Mouse (Mus musculus): ENCODE results near the gene Lrrc29. TPM values are rescaled to one million over a fixed set of nuclear protein-coding genes. Genes with fewer than 3 reads are reported as not detected.
A peak's percentile ranks its signal among the peaks of the same experiment; 100 is the strongest.

The Lrrc29 gene
- polyA plus RNA-seq, 1 experiment from 2014 or later: 6.2 TPM

- H3K9ac ChIP-seq (ENCODE audit: low read depth, low read length): no peak overlapping the region
- peaks cover 6% of the 10 kb centered on the region; the same call in 1 of the 2 replicates for H3K9me3 ChIP-seq (ENCODE audit: control insufficient read depth, low read length)
- no peaks in the 10 kb centered on the region for H3K36me3 ChIP-seq (ENCODE audit: control insufficient read depth, insufficient read depth, low read length)
- DNase-seq (ENCODE audit: low spot score) (no peak), ATAC-seq (replicated peaks; ENCODE audit: low FRiP score) (no peak)
- WGBS: 6% methylated on average over 39 of the region's 39 CpGs
- H3K4me3 ChIP-seq (ENCODE audit: low read depth, low read length): peak overlapping the region; percentile 45
- H3K4me2 ChIP-seq: peak overlapping the region; percentile 73
- H3K4me1 ChIP-seq (replicated peaks; ENCODE audit: control insufficient read depth, insufficient read depth, low read length): peaks cover 23% of the 10 kb centered on the region
- H3K27ac ChIP-seq (ENCODE audit: low read depth, low read length): no peak overlapping the region
- peaks cover 95% of the 10 kb centered on the region for H3K27me3 ChIP-seq (replicated peaks; ENCODE audit: control insufficient read depth, insufficient read depth, low read length)
These were observed 55.8 kb downstream of the Lrrc29 start for GRCm38 (mm10) chr8:105270101-105270915.

- DNase-seq (ENCODE audit: low spot score) (no peak), ATAC-seq (replicated peaks; ENCODE audit: low FRiP score) (0 out of 2 replicates have a peak, but pooled peaks have one; percentile 22)
- H3K9ac ChIP-seq (ENCODE audit: low read depth, low read length): no peak within 1 kb of the TSS; the same call in 1 of the 2 replicates
These were observed 56.6 kb downstream of the Lrrc29 start, which contains the start of gene Hsf4 for GRCm38 (mm10) chr8:105269461-105269947. Gene Hsf4 (plus strand): TSS chr8:105269801.

GRCm38 (mm10) chr8:105269075-105269458, 57.0 kb downstream of the Lrrc29 start:
- peaks cover 6% of the 10 kb centered on the region; the same call in 1 of the 2 replicates for H3K9me3 ChIP-seq (ENCODE audit: control insufficient read depth, low read length)
- no peaks in the 10 kb centered on the region for H3K36me3 ChIP-seq (ENCODE audit: control insufficient read depth, insufficient read depth, low read length)
- DNase-seq (ENCODE audit: low spot score) (no peak), ATAC-seq (replicated peaks; ENCODE audit: low FRiP score) (no peak)
- peaks cover 30% of the 10 kb centered on the region for H3K4me1 ChIP-seq (replicated peaks; ENCODE audit: control insufficient read depth, insufficient read depth, low read length)
- peak overlapping the region; percentile 45 for H3K4me3 ChIP-seq (ENCODE audit: low read depth, low read length)
- no peak overlapping the region for H3K9ac ChIP-seq (ENCODE audit: low read depth, low read length)
- WGBS: 6% methylated on average over 10 of the region's 10 CpGs
- no peak overlapping the region for H3K27ac ChIP-seq (ENCODE audit: low read depth, low read length)
- H3K4me2 ChIP-seq: peak overlapping the region; percentile 73
- peaks cover 83% of the 10 kb centered on the region for H3K27me3 ChIP-seq (replicated peaks; ENCODE audit: control insufficient read depth, insufficient read depth, low read length)

More at GRCm38 (mm10) chr8:105269461-105269947, 56.6 kb downstream of the Lrrc29 start, which contains the start of gene Hsf4:
- H3K27me3 ChIP-seq (replicated peaks; ENCODE audit: control insufficient read depth, insufficient read depth, low read length): peaks cover 87% of the 10 kb centered on the region
- peak within 1 kb of the TSS; percentile 45 for H3K4me3 ChIP-seq (ENCODE audit: low read depth, low read length)
- no peak within 1 kb of the TSS for H3K27ac ChIP-seq (ENCODE audit: low read depth, low read length)
- WGBS: 2% methylated on average over 42 of the region's 42 CpGs
- H3K4me2 ChIP-seq: peak within 1 kb of the TSS; percentile 73
- H3K36me3 ChIP-seq (ENCODE audit: control insufficient read depth, insufficient read depth, low read length): no peaks in the 10 kb centered on the region
- peaks cover 6% of the 10 kb centered on the region; the same call in 1 of the 2 replicates for H3K9me3 ChIP-seq (ENCODE audit: control insufficient read depth, low read length)
- peaks cover 30% of the 10 kb centered on the region for H3K4me1 ChIP-seq (replicated peaks; ENCODE audit: control insufficient read depth, insufficient read depth, low read length)

GRCm38 (mm10) chr8:105268342-105269074, 57.6 kb downstream of the Lrrc29 start:
- Histone ChIP-seq H3K27ac (ENCODE audit: low read depth, low read length) (no peak overlapping the region), H3K9ac (ENCODE audit: low read depth, low read length) (peak overlapping the region; percentile 28), H3K9me3 (ENCODE audit: control insufficient read depth, low read length) (peaks cover 6% of the 10 kb centered on the region; the same call in 1 of the 2 replicates), H3K27me3 (replicated peaks; ENCODE audit: control insufficient read depth, insufficient read depth, low read length) (peaks cover 79% of the 10 kb centered on the region), H3K4me2 (peak overlapping the region; percentile 73), H3K4me1 (replicated peaks; ENCODE audit: control insufficient read depth, insufficient read depth, low read length) (peaks cover 32% of the 10 kb centered on the region), H3K4me3 (ENCODE audit: low read depth, low read length) (peak overlapping the region; percentile 45), H3K36me3 (ENCODE audit: control insufficient read depth, insufficient read depth, low read length) (no peaks in the 10 kb centered on the region)
- WGBS: 4% methylated on average over 65 of the region's 65 CpGs
- DNase-seq (ENCODE audit: low spot score) (peak; percentile 65), ATAC-seq (replicated peaks; ENCODE audit: low FRiP score) (peak; percentile 3; the same call in 1 of the 2 replicates)

- WGBS: 19% methylated on average over 13 of the region's 13 CpGs
These were observed 59.3 kb downstream of the Lrrc29 start for GRCm38 (mm10) chr8:105266775-105267174.

GRCm38 (mm10) chr8:105265128-105265527, 61.0 kb downstream of the Lrrc29 start:
- H3K27me3 ChIP-seq (replicated peaks; ENCODE audit: control insufficient read depth, insufficient read depth, low read length): peaks cover 49% of the 10 kb centered on the region
- peak overlapping the region; percentile 75 for H3K9ac ChIP-seq (ENCODE audit: low read depth, low read length)
- H3K36me3 ChIP-seq (ENCODE audit: control insufficient read depth, insufficient read depth, low read length): no peaks in the 10 kb centered on the region
- ATAC-seq (replicated peaks; ENCODE audit: low FRiP score): 0 out of 2 replicates have a peak, but pooled peaks have one; percentile 24
- DNase-seq (ENCODE audit: low spot score): no peak
- peak overlapping the region; percentile 81 for H3K4me2 ChIP-seq
- no peak overlapping the region for H3K27ac ChIP-seq (ENCODE audit: low read depth, low read length)
- H3K4me3 ChIP-seq (ENCODE audit: low read depth, low read length): peak overlapping the region; percentile 64
- H3K9me3 ChIP-seq (ENCODE audit: control insufficient read depth, low read length): peaks cover 6% of the 10 kb centered on the region; the same call in 1 of the 2 replicates
- WGBS: 13% methylated on average over 10 of the region's 10 CpGs
- H3K4me1 ChIP-seq (replicated peaks; ENCODE audit: control insufficient read depth, insufficient read depth, low read length): peaks cover 35% of the 10 kb centered on the region

More at GRCm38 (mm10) chr8:105266775-105267174, 59.3 kb downstream of the Lrrc29 start:
- Histone ChIP-seq H3K27ac (ENCODE audit: low read depth, low read length) (no peak overlapping the region), H3K27me3 (replicated peaks; ENCODE audit: control insufficient read depth, insufficient read depth, low read length) (peaks cover 62% of the 10 kb centered on the region), H3K9me3 (ENCODE audit: control insufficient read depth, low read length) (peaks cover 6% of the 10 kb centered on the region; the same call in 1 of the 2 replicates), H3K9ac (ENCODE audit: low read depth, low read length) (no peak overlapping the region), H3K4me2 (no peak overlapping the region), H3K4me3 (ENCODE audit: low read depth, low read length) (no peak overlapping the region), H3K36me3 (ENCODE audit: control insufficient read depth, insufficient read depth, low read length) (no peaks in the 10 kb centered on the region), H3K4me1 (replicated peaks; ENCODE audit: control insufficient read depth, insufficient read depth, low read length) (peaks cover 35% of the 10 kb centered on the region)
- DNase-seq (ENCODE audit: low spot score) (no peak), ATAC-seq (replicated peaks; ENCODE audit: low FRiP score) (no peak)

GRCm38 (mm10) chr8:105264024-105264982, 61.8 kb downstream of the Lrrc29 start, which contains the start of the genes Tradd and Fbxl8:
Gene Tradd (minus strand): TSS chr8:105264609.
Gene Fbxl8 (plus strand): TSS chr8:105264648.
- ATAC-seq (replicated peaks; ENCODE audit: low FRiP score) (peak; percentile 80), DNase-seq (ENCODE audit: low spot score) (peak; percentile 78)
- Histone ChIP-seq H3K4me3 (ENCODE audit: low read depth, low read length) (peak within 1 kb of the TSS; percentile 64), H3K9me3 (ENCODE audit: control insufficient read depth, low read length) (peaks cover 6% of the 10 kb centered on the region; the same call in 1 of the 2 replicates), H3K9ac (ENCODE audit: low read depth, low read length) (peak within 1 kb of the TSS; percentile 75), H3K4me2 (peak within 1 kb of the TSS; percentile 81), H3K27ac (ENCODE audit: low read depth, low read length) (no peak within 1 kb of the TSS), H3K4me1 (replicated peaks; ENCODE audit: control insufficient read depth, insufficient read depth, low read length) (peaks cover 34% of the 10 kb centered on the region), H3K36me3 (ENCODE audit: control insufficient read depth, insufficient read depth, low read length) (no peaks in the 10 kb centered on the region), H3K27me3 (replicated peaks; ENCODE audit: control insufficient read depth, insufficient read depth, low read length) (peaks cover 49% of the 10 kb centered on the region)
- 2% methylated on average over 54 of the region's 54 CpGs for WGBS

Measured in liver, embryonic 11.5 days (tissue).